Mouse (Mus musculus): ENCODE measurements around the gene Col2a1. TPM values are rescaled to one million over a fixed set of nuclear protein-coding genes. Genes with fewer than 3 reads are reported as not detected.

Gene Col2a1
- 0.16 and 0.18 TPM in 2 replicates for polyA plus RNA-seq (2021; fragmentation: Nextera tagmentation)
- long read RNA-seq, experiment 1, full-length matches to known transcripts = 1 of 1 reads
- long read RNA-seq, experiment 1, partial matches to known transcripts = 0 of 1 reads
- long read RNA-seq, experiment 1, other reads (novel, unspliced or antisense) = 0 of 1 reads
- long read RNA-seq, experiment 2 = 0 reads

GRCm38 (mm10) chr15:98003822-98004739 lies at the start of gene Col2a1:
Col2a1 (minus strand) TSS chr15:98004695.

GRCm38 (mm10) chr15:97963989-97964835 lies 40.3 kb downstream of the Col2a1 start, which contains the start of gene Tmem106c:
Tmem106c (plus strand) TSS chr15:97964200.

Other genes with a start within 250 kb of the Col2a1 start
- gene Rapgef3, start 236.7 kb downstream of the Col2a1 start, polyA plus RNA-seq (2021; fragmentation: Nextera tagmentation) = 6.6 and 9.1 TPM in 2 replicates
- 278 and 297 TPM in 2 replicates for gene Slc48a1, start 226.2 kb downstream of the Col2a1 start, polyA plus RNA-seq (2021; fragmentation: Nextera tagmentation)
- 2.2 and 3.2 TPM in 2 replicates for gene Hdac7, start 160.2 kb downstream of the Col2a1 start, polyA plus RNA-seq (2021; fragmentation: Nextera tagmentation)
- gene Vdr, start 94.1 kb downstream of the Col2a1 start, polyA plus RNA-seq (2021; fragmentation: Nextera tagmentation) = 0.06 and 0.11 TPM in 2 replicates
- 52.2 and 69.5 TPM in 2 replicates for gene Tmem106c, start 40.5 kb downstream of the Col2a1 start, polyA plus RNA-seq (2021; fragmentation: Nextera tagmentation)
- gene Pfkm, start 87.9 kb upstream of the Col2a1 start, polyA plus RNA-seq (2021; fragmentation: Nextera tagmentation) = 138 and 159 TPM in 2 replicates
- 2.0 and 2.9 TPM in 2 replicates for gene Senp1, start 89.0 kb upstream of the Col2a1 start, polyA plus RNA-seq (2021; fragmentation: Nextera tagmentation)
- 76.3 and 86.3 TPM in 2 replicates for gene Asb8, start 160.9 kb upstream of the Col2a1 start, polyA plus RNA-seq (2021; fragmentation: Nextera tagmentation)
- 9.3 and 21.0 TPM in 2 replicates for gene Ccdc184, start 162.5 kb upstream of the Col2a1 start, polyA plus RNA-seq (2021; fragmentation: Nextera tagmentation)
- gene Olfr288, start 190.8 kb upstream of the Col2a1 start, polyA plus RNA-seq (2021; fragmentation: Nextera tagmentation) = 0.15 and 0.16 TPM in 2 replicates
- gene Gm44579, start 216.3 kb upstream of the Col2a1 start, polyA plus RNA-seq (2021; fragmentation: Nextera tagmentation) = 0.09 and 0.17 TPM in 2 replicates
- gene Olfr287, start 216.4 kb upstream of the Col2a1 start, polyA plus RNA-seq (2021; fragmentation: Nextera tagmentation) = 4.3 and 7.3 TPM in 2 replicates
- gene Olfr286, start 229.8 kb upstream of the Col2a1 start, polyA plus RNA-seq (2021; fragmentation: Nextera tagmentation) = not detected in 2 replicates